Mouse (Mus musculus) myocyte (in vitro differentiated cells): ENCODE data around the gene Tmem242.

Experiments
- E2F4 ChIP-seq: IDR thresholded peaks from one replicate; pipeline ENCODE4 v1.6.1; 2011; ENCODE audit warnings: mild to moderate bottlenecking, control low read depth, moderate library complexity; ENCODE audit not compliant: insufficient read depth
- POLR2A ChIP-seq: IDR thresholded peaks from one replicate; pipeline ENCODE4 v1.6.1; 2011; ENCODE audit warnings: low read depth, mild to moderate bottlenecking, control low read depth, moderate library complexity; ENCODE audit not compliant: insufficient read length
- USF1 ChIP-seq: IDR thresholded peaks from one replicate; pipeline ENCODE4 v1.6.1; 2011; ENCODE audit warnings: low read depth, mild to moderate bottlenecking, control low read depth, moderate library complexity

DNA sequence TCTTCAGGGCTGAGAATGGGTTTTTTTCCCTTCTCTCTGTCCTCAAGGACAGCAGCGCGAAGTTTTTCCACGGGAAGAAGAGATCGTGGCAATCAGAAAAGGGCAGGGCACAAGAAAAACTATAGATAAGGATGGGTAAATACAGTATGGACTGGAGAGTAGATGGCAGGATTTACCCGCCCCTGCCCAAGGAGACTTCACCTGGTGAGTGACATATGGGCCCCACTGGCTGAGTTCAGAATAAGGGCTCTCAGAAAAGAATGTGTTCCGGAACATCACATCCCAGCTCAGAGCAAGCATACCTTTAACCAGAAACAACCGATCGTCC lies 264 bp downstream of the Tmem242 start:
- TF ChIP-seq USF1 (no peak), POLR2A (no peak), E2F4 (no peak)
